Mouse (Mus musculus) heart, embryonic 10.5 days (tissue): ENCODE measurements around the gene Notch2. TPM values are rescaled to one million over a fixed set of nuclear protein-coding genes. Genes with fewer than 3 reads are reported as not detected.
"Not testable (repeated sequence)": the region's sequence is repeated elsewhere in the genome, so short reads cannot be mapped to it uniquely, and the experiment has no call there.

Experiments
- DNase-seq: peaks from one replicate; pipeline ENCODE4 v3.0.0-alpha.2; 2017; ENCODE audit warnings: low spot score
- H3K27ac ChIP-seq: fragments of 300-500 bp; sonication (generic); 2 replicates; pipeline ENCODE4 v1.5.1; 2016; ENCODE audit warnings: mild to moderate bottlenecking
- H3K27me3 ChIP-seq: fragments of 300-500 bp; sonication (generic); 2 replicates; pipeline ENCODE4 v1.6.1; 2016; ENCODE audit warnings: mild to moderate bottlenecking; ENCODE audit not compliant: poor library complexity, insufficient read depth, severe bottlenecking
- H3K36me3 ChIP-seq: fragments of 300-500 bp; sonication (generic); 2 replicates; pipeline ENCODE4 v1.6.1; 2016; ENCODE audit warnings: mild to moderate bottlenecking, moderate library complexity
- H3K4me1 ChIP-seq: fragments of 300-500 bp; sonication (generic); 2 replicates; pipeline ENCODE4 v1.6.1; 2016; ENCODE audit warnings: mild to moderate bottlenecking
- H3K4me3 ChIP-seq: fragments of 300-500 bp; sonication (generic); 2 replicates; pipeline ENCODE4 v1.5.1; 2016; ENCODE audit warnings: mild to moderate bottlenecking, moderate library complexity
- H3K9me3 ChIP-seq: fragments of 300-500 bp; sonication (generic); 2 replicates; pipeline ENCODE4 v1.6.1; 2016; ENCODE audit warnings: mild to moderate bottlenecking, moderate library complexity
- WGBS: fragments of 180-500 bp; shearing (Covaris S2); methylation state at CpG from one replicate; pipeline ENCODE4 v1.1.7; 2016; 5-methylcytosine and 5-hydroxymethylcytosine counted together
- polyA plus RNA-seq: library from polyadenylated mRNA; unstranded; fragments of >200 nt; fragmentation: Nextera tagmentation; extraction: Ambion mirVana; gene quantifications from 2 replicates; pipeline ENCODE4 v1.2.1, GENCODE M21; 2016

The Notch2 gene
- polyA plus RNA-seq, 1 experiment from 2014 or later = 16.8 TPM

- no peak for DNase-seq
- no peaks in the 10 kb centered on the region for H3K27me3 ChIP-seq
- 79% methylated on average over 8 of the region's 8 CpGs for WGBS
Observed at GRCm38 (mm10) chr3:98038658-98039057, 25.3 kb downstream of the Notch2 start.

GRCm38 (mm10) chr3:98039223-98039622 is 25.9 kb downstream of the Notch2 start:
- no peaks in the 10 kb centered on the region for H3K36me3 ChIP-seq
- peak overlapping the region; percentile 68 for H3K27ac ChIP-seq
- H3K4me3 ChIP-seq = no peak overlapping the region
- H3K4me1 ChIP-seq = peaks cover 76% of the 10 kb centered on the region
- WGBS = 64% methylated on average over 5 of the region's 5 CpGs
- no peaks in the 10 kb centered on the region for H3K27me3 ChIP-seq
- DNase-seq = no peak
- no peaks in the 10 kb centered on the region for H3K9me3 ChIP-seq

More at GRCm38 (mm10) chr3:98038658-98039057, 25.3 kb downstream of the Notch2 start:
- Histone ChIP-seq H3K4me3 (no peak overlapping the region), H3K36me3 (no peaks in the 10 kb centered on the region), H3K4me1 (peaks cover 78% of the 10 kb centered on the region), H3K27ac (no peak overlapping the region; the same call in 1 of the 2 replicates), H3K9me3 (no peaks in the 10 kb centered on the region)

- Histone ChIP-seq H3K9me3 (no peaks in the 10 kb centered on the region), H3K27ac (peak overlapping the region; percentile 68), H3K4me3 (no peak overlapping the region), H3K36me3 (no peaks in the 10 kb centered on the region), H3K4me1 (peaks cover 69% of the 10 kb centered on the region), H3K27me3 (no peaks in the 10 kb centered on the region)
- no peak for DNase-seq
- WGBS = 67% methylated on average over 16 of the region's 16 CpGs
Observed at GRCm38 (mm10) chr3:98039666-98040456, 26.5 kb downstream of the Notch2 start.

- Histone ChIP-seq H3K4me3 (no peak overlapping the region), H3K27me3 (no peaks in the 10 kb centered on the region), H3K4me1 (peaks cover 64% of the 10 kb centered on the region), H3K9me3 (no peaks in the 10 kb centered on the region), H3K36me3 (no peaks in the 10 kb centered on the region), H3K27ac (0 out of 2 replicates have a peak overlapping the region, but pooled peaks have one; percentile 22)
- 81% methylated on average over 6 of the region's 6 CpGs for WGBS
- DNase-seq = no peak
Observed at GRCm38 (mm10) chr3:98040836-98041235, 27.5 kb downstream of the Notch2 start.

GRCm38 (mm10) chr3:98042301-98042700 is 29.0 kb downstream of the Notch2 start:
- H3K27ac ChIP-seq = peak overlapping the region; percentile 82
- peaks cover 66% of the 10 kb centered on the region for H3K4me1 ChIP-seq
- H3K27me3 ChIP-seq = no peaks in the 10 kb centered on the region
- WGBS = 72% methylated on average over 6 of the region's 6 CpGs
- DNase-seq = no peak
- H3K36me3 ChIP-seq = no peaks in the 10 kb centered on the region
- no peaks in the 10 kb centered on the region for H3K9me3 ChIP-seq
- H3K4me3 ChIP-seq = no peak overlapping the region

- DNase-seq = no peak
- WGBS = 22% methylated on average over 9 of the region's 9 CpGs
- H3K4me1 ChIP-seq = peaks cover 59% of the 10 kb centered on the region
- H3K27ac ChIP-seq = peak overlapping the region; percentile 82
- H3K36me3 ChIP-seq = no peaks in the 10 kb centered on the region
- no peaks in the 10 kb centered on the region for H3K27me3 ChIP-seq
- H3K9me3 ChIP-seq = no peaks in the 10 kb centered on the region
- H3K4me3 ChIP-seq = peak overlapping the region; percentile 32
Observed at GRCm38 (mm10) chr3:98042955-98043456, 29.7 kb downstream of the Notch2 start.

- no peak for DNase-seq
- Histone ChIP-seq H3K27me3 (no peaks in the 10 kb centered on the region), H3K4me1 (peaks cover 54% of the 10 kb centered on the region), H3K36me3 (no peaks in the 10 kb centered on the region), H3K9me3 (no peaks in the 10 kb centered on the region), H3K4me3 (no peak overlapping the region), H3K27ac (peak overlapping the region; percentile 82; the same call in 1 of the 2 replicates)
- WGBS = 88% methylated on average over 4 of the region's 4 CpGs
Observed at GRCm38 (mm10) chr3:98043669-98044068, 30.3 kb downstream of the Notch2 start.

GRCm38 (mm10) chr3:98044768-98045368 is 31.5 kb downstream of the Notch2 start:
- H3K27me3 ChIP-seq = no peaks in the 10 kb centered on the region
- no peak overlapping the region for H3K4me3 ChIP-seq
- no peak for DNase-seq
- WGBS = 85% methylated on average over 4 of the region's 4 CpGs
- H3K36me3 ChIP-seq = no peaks in the 10 kb centered on the region
- peaks cover 42% of the 10 kb centered on the region for H3K4me1 ChIP-seq
- no peaks in the 10 kb centered on the region for H3K9me3 ChIP-seq
- H3K27ac ChIP-seq = no peak overlapping the region

- Histone ChIP-seq H3K27ac (peak overlapping the region; percentile 19), H3K4me3 (no peak overlapping the region), H3K27me3 (no peaks in the 10 kb centered on the region), H3K4me1 (peaks cover 43% of the 10 kb centered on the region), H3K9me3 (no peaks in the 10 kb centered on the region), H3K36me3 (no peaks in the 10 kb centered on the region)
- DNase-seq = no peak
- WGBS = 57% methylated on average over 8 of the region's 8 CpGs
Observed at GRCm38 (mm10) chr3:98045465-98046148, 32.3 kb downstream of the Notch2 start.

- H3K4me3 ChIP-seq = no peak overlapping the region
- H3K27me3 ChIP-seq = no peaks in the 10 kb centered on the region
- DNase-seq = peak; percentile 85
- no peaks in the 10 kb centered on the region for H3K9me3 ChIP-seq
- peak overlapping the region; percentile 19 for H3K27ac ChIP-seq
- WGBS = 21% methylated on average over 8 of the region's 8 CpGs
- peaks cover 43% of the 10 kb centered on the region for H3K4me1 ChIP-seq
- H3K36me3 ChIP-seq = no peaks in the 10 kb centered on the region
Observed at GRCm38 (mm10) chr3:98046305-98046704, 33.0 kb downstream of the Notch2 start.

GRCm38 (mm10) chr3:98049671-98050070 is 36.3 kb downstream of the Notch2 start:
- Histone ChIP-seq H3K36me3 (0 out of 2 replicates have a peak, but pooled peaks cover 6% of the 10 kb centered on the region), H3K4me3 (no peak overlapping the region), H3K4me1 (peaks cover 32% of the 10 kb centered on the region), H3K9me3 (no peaks in the 10 kb centered on the region), H3K27me3 (no peaks in the 10 kb centered on the region), H3K27ac (no peak overlapping the region)
- DNase-seq = no peak
- WGBS = 87% methylated on average over 1 of the region's 1 CpGs

- WGBS = 91% methylated on average over 7 of the region's 7 CpGs
- not testable (repeated sequence) for H3K36me3 ChIP-seq, H3K27me3 ChIP-seq, DNase-seq, H3K4me3 ChIP-seq, H3K9me3 ChIP-seq, H3K27ac ChIP-seq
- H3K4me1 ChIP-seq = peaks cover 36% of the 10 kb centered on the region
Observed at GRCm38 (mm10) chr3:98050086-98050485, 36.8 kb downstream of the Notch2 start.
